Mouse (Mus musculus): Measurements from ENCODE around the gene Mlf2. TPM values are rescaled to one million over a fixed set of nuclear protein-coding genes. Genes with fewer than 3 reads are reported as not detected.
"Not testable (repeated sequence)": the region's sequence is repeated elsewhere in the genome, so short reads cannot be mapped to it uniquely, and the experiment has no call there.

The Mlf2 gene
- 357 and 385 TPM in 2 replicates for polyA plus RNA-seq (2015; fragmentation: Nextera tagmentation; extraction: Ambion mirVana)

DNA sequence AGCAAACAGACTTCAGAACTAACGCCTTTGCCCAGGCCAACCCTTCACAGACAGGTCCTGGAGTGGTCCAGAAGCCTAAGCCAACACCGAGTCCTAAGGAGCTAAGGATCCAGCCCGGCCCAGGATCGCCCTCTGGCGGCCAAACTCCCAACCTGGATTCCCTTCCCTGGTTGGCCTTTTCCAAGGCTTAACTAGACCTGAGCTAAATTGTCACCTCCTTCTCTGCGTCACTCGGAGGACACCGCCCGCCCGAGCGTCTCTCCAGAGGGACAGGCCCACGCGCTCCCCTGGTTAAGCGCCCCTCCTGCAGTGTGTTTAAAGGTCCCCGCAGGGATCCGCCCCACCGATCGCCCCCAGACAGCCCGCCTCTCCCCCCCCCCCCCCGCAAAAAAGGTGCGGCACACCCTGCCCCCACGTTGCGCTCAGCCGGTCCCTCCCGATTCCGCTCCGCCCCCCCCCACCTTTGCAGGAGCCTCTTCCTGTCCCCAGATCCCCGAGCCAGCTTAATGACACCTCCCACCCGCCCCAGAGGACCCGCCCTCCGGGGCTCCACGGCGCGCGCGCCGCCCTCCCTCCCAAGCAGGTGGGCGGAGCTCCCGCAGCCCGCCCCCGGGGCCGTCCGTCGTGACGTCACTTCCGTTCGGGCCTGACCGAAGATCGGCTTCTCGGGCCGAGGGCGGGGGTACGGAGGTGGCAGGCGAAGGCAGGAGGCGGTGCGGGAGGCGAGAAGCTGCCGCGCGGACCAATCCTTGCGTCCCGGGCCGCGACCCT, at the start of gene Mlf2:
TSS of gene Mlf2 (plus strand) at position 633 of the 771 bp plus-strand sequence.
- no peaks in the 10 kb centered on the region for H3K9me3 ChIP-seq (replicated peaks)
- peak within 1 kb of the TSS; percentile 99 for H3K4me3 ChIP-seq (replicated peaks)
- H3K4me1 ChIP-seq = peaks cover 46% of the 10 kb centered on the region
- no peaks in the 10 kb centered on the region for H3K27me3 ChIP-seq
- peak within 1 kb of the TSS; percentile 79 for H3K4me2 ChIP-seq
- peak within 1 kb of the TSS; percentile 97 for H3K9ac ChIP-seq
- WGBS = under 1% methylated on average over 59 of the region's 64 CpGs
- H3K36me3 ChIP-seq = peaks cover 34% of the 10 kb centered on the region
- H3K27ac ChIP-seq = peak within 1 kb of the TSS; percentile 98
- ATAC-seq (replicated peaks; ENCODE audit: low FRiP score) = peak; percentile 95

DNA sequence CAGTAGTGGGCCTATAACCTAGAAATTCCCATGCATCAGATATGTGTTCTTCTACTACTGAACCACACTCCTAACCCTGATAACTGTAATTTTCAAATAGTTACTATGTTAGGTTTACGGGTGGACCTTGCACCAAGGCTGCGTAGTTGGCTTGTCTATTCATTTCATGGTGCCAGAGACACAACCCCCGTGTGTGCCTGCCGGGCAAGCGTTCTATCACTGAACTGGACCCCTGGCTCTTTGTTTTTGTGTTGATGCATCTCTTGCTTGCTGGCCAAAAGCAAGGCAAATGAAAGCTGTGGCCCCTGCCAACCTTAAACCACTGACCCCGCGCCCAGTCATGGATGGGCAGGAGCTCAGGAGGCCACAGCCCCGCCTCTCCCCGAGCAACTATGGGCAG, 49.4 kb upstream of the Mlf2 start:
- WGBS = 92% methylated on average over 9 of the region's 9 CpGs
- Histone ChIP-seq H3K4me2 (no peak overlapping the region), H3K27me3 (no peaks in the 10 kb centered on the region), H3K4me3 (replicated peaks) (no peak overlapping the region), H3K4me1 (no peaks in the 10 kb centered on the region), H3K36me3 (no peaks in the 10 kb centered on the region), H3K27ac (no peak overlapping the region), H3K9ac (no peak overlapping the region), H3K9me3 (replicated peaks) (no peaks in the 10 kb centered on the region)
- ATAC-seq (replicated peaks; ENCODE audit: low FRiP score) = no peak

DNA sequence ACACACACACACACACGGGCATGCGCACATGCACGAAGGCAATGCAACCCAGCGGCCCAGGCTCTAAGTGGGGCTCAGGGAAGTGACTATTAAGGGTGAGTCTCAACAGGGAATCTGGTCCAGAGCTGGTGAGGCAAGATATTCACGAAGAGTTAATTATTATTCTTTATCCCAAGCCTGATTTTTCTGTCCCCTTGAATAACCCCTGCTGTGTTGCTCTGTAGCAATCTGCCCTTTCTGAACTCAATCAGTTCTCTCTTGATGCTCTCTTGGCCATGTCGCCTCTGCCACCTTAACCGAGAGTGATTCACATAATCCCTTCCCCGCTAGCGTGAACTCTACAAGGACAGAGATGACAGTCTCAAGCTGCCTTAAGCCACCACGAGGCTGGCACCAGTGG, 47.8 kb upstream of the Mlf2 start:
- H3K9ac ChIP-seq = no peak overlapping the region
- no peak for ATAC-seq (replicated peaks; ENCODE audit: low FRiP score)
- H3K4me2 ChIP-seq = no peak overlapping the region
- no peak overlapping the region for H3K27ac ChIP-seq
- no peak overlapping the region for H3K4me3 ChIP-seq (replicated peaks)
- no peaks in the 10 kb centered on the region for H3K9me3 ChIP-seq (replicated peaks)
- H3K27me3 ChIP-seq = no peaks in the 10 kb centered on the region
- no peaks in the 10 kb centered on the region for H3K4me1 ChIP-seq
- H3K36me3 ChIP-seq = no peaks in the 10 kb centered on the region
- WGBS = 81% methylated on average over 10 of the region's 10 CpGs

DNA sequence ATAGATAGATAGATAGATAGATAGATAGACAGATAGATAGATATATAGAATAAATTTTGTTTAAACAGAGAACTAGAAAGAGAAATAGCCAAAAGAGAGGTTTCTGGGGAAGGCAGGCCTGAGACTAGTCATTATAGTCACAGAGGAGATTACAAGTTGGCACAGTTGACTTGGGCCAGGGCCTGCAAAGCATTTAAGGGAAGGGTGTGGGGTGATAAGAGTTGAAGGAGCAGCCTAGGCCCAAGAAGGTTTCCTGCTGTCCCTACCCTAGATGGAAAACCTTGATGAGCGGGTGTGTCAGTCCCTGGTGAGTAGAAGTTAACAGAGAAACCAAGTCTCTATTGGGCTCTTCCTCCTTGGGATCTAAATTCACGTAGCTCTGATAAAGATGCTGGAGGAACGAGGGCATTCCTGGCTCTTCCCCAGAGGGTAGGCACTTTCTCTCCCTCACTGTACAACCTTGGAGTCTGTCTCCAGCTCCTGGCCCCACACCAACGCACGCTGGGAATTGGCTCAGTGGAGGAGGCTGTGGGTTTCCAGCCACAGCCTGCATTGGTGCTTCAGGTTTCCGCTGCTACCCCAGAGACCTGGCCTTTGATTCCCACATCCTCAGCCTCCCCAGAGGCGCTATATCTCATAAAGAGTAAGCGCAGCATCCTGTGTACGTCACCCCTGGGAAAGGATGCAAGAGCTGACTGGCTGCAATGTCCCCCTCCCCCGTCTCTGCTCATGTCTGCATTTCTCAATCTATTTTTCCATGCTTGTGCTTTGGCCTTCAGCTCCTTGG, 46.3 kb upstream of the Mlf2 start:
- no peak for ATAC-seq (replicated peaks; ENCODE audit: low FRiP score)
- Histone ChIP-seq H3K27ac (no peak overlapping the region), H3K36me3 (no peaks in the 10 kb centered on the region), H3K9ac (no peak overlapping the region), H3K4me1 (no peaks in the 10 kb centered on the region), H3K4me3 (replicated peaks) (no peak overlapping the region), H3K27me3 (no peaks in the 10 kb centered on the region), H3K4me2 (no peak overlapping the region), H3K9me3 (replicated peaks) (no peaks in the 10 kb centered on the region)
- WGBS = 61% methylated on average over 10 of the region's 10 CpGs

DNA sequence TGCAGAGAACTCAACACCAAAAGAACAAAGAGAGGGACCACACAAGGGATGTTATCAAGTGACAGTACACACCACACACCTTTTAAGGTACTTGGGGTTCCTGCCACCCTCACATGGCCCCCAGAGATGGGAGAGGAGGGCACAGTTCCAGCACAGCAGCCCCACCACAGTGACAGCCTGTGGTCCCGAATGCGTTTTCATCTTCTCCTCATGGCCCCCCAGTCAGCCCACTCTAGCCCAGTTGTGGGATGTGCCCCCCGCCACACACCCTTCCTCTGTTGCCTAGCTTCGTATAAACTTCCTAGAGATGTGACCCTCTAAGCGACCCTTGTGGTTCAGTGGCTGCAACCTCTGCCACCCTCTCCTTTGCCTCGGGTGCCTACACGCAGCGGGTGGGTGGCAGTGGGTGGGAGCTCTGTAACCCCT, 45.2 kb upstream of the Mlf2 start:
- H3K4me2 ChIP-seq = no peak overlapping the region
- no peaks in the 10 kb centered on the region for H3K9me3 ChIP-seq (replicated peaks)
- H3K36me3 ChIP-seq = no peaks in the 10 kb centered on the region
- ATAC-seq (replicated peaks; ENCODE audit: low FRiP score) = no peak
- no peak overlapping the region for H3K4me3 ChIP-seq (replicated peaks)
- no peak overlapping the region for H3K9ac ChIP-seq
- no peak overlapping the region for H3K27ac ChIP-seq
- H3K4me1 ChIP-seq = no peaks in the 10 kb centered on the region
- WGBS = 90% methylated on average over 8 of the region's 8 CpGs
- H3K27me3 ChIP-seq = no peaks in the 10 kb centered on the region

DNA sequence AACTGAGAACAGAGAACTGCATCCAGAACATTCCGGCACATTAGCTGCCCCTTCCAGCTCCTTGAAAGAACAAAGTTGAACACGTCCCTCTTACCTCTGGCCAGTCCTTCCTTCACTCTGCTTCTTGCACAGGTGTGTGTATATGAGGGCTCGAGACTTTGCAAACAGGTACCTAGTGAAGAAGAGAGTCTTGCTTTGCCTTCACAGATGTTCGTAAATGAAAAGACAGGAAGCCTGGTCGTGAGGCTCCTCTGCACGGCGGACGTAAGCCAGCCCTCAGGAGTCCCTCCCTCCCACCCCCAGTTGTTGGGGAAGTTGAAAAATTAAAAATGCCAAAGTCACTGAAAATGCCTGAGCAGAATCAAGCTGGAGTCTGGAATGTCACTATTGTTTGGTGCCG, 43.2 kb upstream of the Mlf2 start, which contains the start of gene Cd4:
TSS of gene Cd4 (minus strand) at position 236 of the 400 bp plus-strand sequence.
- H3K4me3 ChIP-seq (replicated peaks) = no peak within 1 kb of the TSS
- H3K9ac ChIP-seq = no peak within 1 kb of the TSS
- H3K27me3 ChIP-seq = no peaks in the 10 kb centered on the region
- ATAC-seq (replicated peaks; ENCODE audit: low FRiP score) = no peak
- H3K9me3 ChIP-seq (replicated peaks) = no peaks in the 10 kb centered on the region
- no peak within 1 kb of the TSS for H3K27ac ChIP-seq
- no peaks in the 10 kb centered on the region for H3K4me1 ChIP-seq
- 84% methylated on average over 9 of the region's 9 CpGs for WGBS
- no peaks in the 10 kb centered on the region for H3K36me3 ChIP-seq
- H3K4me2 ChIP-seq = no peak within 1 kb of the TSS

DNA sequence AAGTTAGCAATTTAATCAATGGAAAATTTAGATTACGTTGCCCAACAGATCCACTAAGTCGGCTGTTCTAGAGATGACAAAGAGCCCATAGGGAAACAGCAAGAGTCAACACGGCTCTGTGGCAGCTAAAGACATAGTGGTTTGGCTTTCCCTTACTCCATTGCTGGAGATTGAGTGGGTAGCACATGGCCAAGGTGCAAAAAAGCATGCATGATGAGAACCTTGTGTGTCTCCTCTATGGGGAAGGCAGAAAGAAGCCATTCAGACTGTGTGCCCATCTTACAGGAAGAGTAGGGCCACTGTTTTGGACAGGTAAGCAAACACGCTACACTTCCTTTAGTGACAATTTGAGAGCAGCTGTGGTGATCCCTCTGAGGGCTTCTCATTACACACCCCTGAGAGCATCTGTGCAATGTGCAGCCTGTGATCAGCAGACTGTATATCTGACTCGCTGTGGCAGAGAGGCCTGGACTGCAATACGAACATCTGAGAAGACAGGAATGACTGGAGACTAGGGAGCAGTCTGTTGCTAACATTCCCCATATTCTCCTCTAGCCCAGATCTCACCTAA, 42.5 kb upstream of the Mlf2 start:
- Histone ChIP-seq H3K27ac (no peak overlapping the region), H3K9me3 (replicated peaks) (no peaks in the 10 kb centered on the region), H3K27me3 (no peaks in the 10 kb centered on the region), H3K36me3 (no peaks in the 10 kb centered on the region), H3K9ac (no peak overlapping the region), H3K4me1 (no peaks in the 10 kb centered on the region), H3K4me2 (no peak overlapping the region), H3K4me3 (replicated peaks) (no peak overlapping the region)
- ATAC-seq (replicated peaks; ENCODE audit: low FRiP score) = no peak
- 86% methylated on average over 6 of the region's 6 CpGs for WGBS

DNA sequence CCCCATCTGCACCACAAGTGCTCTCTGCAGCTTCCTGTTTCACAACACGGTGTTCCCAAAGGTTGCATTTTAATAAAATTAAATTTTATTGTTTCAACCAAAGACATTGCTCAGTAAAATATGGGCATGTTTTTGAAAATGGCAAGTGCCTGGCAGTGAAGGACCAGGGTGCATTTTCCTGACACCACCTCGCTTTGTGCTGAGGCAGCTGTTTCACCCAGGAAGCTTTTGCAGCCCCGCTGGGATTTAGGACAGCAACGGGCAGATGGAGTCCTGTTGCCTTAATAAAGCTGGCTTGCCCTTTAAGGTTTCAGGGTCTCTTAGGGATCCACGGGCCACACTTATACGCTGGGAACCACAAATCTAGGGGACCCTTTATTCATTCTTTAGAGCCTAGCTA, 40.2 kb upstream of the Mlf2 start:
- Histone ChIP-seq H3K27me3 (no peaks in the 10 kb centered on the region), H3K27ac (no peak overlapping the region), H3K4me1 (no peaks in the 10 kb centered on the region), H3K4me3 (replicated peaks) (no peak overlapping the region), H3K4me2 (no peak overlapping the region), H3K9ac (no peak overlapping the region), H3K9me3 (replicated peaks) (no peaks in the 10 kb centered on the region), H3K36me3 (no peaks in the 10 kb centered on the region)
- WGBS = 55% methylated on average over 6 of the region's 6 CpGs
- ATAC-seq (replicated peaks; ENCODE audit: low FRiP score) = no peak

DNA sequence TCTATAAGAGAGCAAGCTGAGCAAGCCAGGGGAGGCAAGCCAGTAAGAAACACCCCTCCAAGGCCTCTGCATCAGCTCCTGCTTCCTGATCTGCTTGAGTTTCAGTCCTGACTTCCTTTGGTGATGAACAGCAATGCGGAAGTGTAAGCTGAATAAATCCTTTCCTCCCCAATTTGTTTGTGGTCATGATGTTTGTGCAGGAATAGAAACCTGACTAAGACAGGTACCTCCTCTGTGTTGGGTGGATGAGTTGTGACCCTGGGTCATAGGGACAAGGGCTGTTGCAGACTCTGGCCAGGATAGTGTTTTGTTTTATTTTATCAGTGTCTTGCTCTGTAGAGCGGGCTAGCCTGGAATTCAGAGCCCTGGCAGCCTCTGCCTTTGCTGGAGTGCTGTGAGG, 37.1 kb upstream of the Mlf2 start:
- H3K27me3 ChIP-seq; H3K27ac ChIP-seq; H3K4me1 ChIP-seq; H3K4me2 ChIP-seq; H3K36me3 ChIP-seq; ATAC-seq (replicated peaks; ENCODE audit: low FRiP score); H3K9ac ChIP-seq; H3K9me3 ChIP-seq (replicated peaks); H3K4me3 ChIP-seq (replicated peaks): not testable (repeated sequence)
- WGBS = 70% methylated on average over 2 of the region's 2 CpGs

DNA sequence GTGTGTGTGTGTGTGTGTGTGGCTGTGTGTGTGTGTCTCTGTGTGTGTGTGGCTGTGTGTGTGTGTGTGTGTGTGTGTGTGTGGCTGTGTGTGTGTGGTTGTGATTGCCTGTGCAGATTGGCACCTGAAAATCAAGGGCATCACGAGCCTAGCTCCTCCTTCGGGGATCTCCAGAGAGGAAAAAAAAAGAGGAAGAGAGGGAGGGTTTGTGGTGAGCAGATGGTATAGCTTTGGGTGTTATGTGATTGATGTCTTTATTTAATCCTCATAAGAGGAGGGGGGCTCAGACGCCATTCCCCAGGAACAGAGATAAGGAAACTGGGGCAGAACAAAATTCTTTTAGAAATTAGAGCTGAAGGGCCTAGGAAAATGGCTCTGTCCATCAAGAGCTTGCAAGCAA, 32.8 kb upstream of the Mlf2 start:
- H3K36me3 ChIP-seq = no peaks in the 10 kb centered on the region
- no peaks in the 10 kb centered on the region for H3K4me1 ChIP-seq
- no peak for ATAC-seq (replicated peaks; ENCODE audit: low FRiP score)
- no peaks in the 10 kb centered on the region for H3K27me3 ChIP-seq
- no peaks in the 10 kb centered on the region for H3K9me3 ChIP-seq (replicated peaks)
- H3K27ac ChIP-seq = no peak overlapping the region
- no peak overlapping the region for H3K4me3 ChIP-seq (replicated peaks)
- WGBS = 52% methylated on average over 3 of the region's 3 CpGs
- no peak overlapping the region for H3K4me2 ChIP-seq
- H3K9ac ChIP-seq = no peak overlapping the region

DNA sequence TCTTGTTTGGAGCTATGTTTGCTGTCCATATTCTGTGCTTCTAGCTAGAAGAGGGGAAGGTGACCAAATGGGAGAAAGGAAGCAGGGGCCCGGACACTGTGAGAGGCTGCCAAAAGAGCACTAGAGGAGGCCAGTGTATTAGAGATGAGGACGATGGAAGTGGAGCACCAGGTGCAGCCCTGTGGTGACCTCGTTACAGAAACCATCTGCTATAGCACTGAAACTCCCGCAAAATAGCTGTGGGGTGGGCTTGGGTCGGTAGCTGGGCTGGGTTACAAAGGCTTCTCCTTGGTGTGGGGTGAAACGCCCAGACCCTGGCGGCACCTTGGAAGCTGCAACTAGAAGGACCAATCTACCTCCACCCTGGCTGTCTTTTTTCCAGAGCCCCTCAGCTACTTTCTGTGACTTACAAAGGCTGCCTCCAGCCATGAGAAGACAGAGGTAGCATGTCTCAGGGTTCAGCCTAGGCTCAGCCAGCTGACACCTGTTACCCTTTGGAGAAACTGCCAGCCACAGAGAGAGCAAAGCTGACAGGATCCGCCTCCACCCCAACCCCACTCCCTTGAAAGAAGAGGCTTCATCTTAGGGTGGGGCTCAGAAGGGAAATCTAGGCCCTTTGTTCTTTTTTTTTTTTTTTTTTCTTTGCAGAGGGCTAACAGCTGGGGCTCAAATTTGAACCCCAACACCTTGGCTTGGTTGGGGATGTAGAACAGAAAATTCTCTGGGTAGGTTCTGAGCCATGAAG, 31.0 kb upstream of the Mlf2 start:
- Histone ChIP-seq H3K27me3 (no peaks in the 10 kb centered on the region), H3K4me2 (no peak overlapping the region), H3K4me3 (replicated peaks) (no peak overlapping the region), H3K36me3 (no peaks in the 10 kb centered on the region), H3K9me3 (replicated peaks) (no peaks in the 10 kb centered on the region), H3K27ac (no peak overlapping the region), H3K4me1 (peaks cover 13% of the 10 kb centered on the region), H3K9ac (no peak overlapping the region)
- WGBS = 55% methylated on average over 8 of the region's 8 CpGs
- ATAC-seq (replicated peaks; ENCODE audit: low FRiP score) = no peak
